Mouse (Mus musculus) forebrain, embryonic 14.5 days (tissue): Measurements from ENCODE around the gene Tsen54. TPM values are rescaled to one million over a fixed set of nuclear protein-coding genes. Genes with fewer than 3 reads are reported as not detected.
A peak's percentile ranks its signal among the peaks of the same experiment; 100 is the strongest.

Experiments used
- ATAC-seq: fragments of 200-750 bp; cut with Nextera tagmentation; 2 replicates; pipeline ENCODE4 v1.8.0; 2017; ENCODE audit warnings: mild to moderate bottlenecking, moderate library complexity
- DNase-seq: peaks from one replicate; pipeline ENCODE4 v3.0.0-alpha.2; 2015; ENCODE audit warnings: low spot score
- H3K27ac ChIP-seq: fragments of 300-500 bp; sonication (generic); 2 replicates; pipeline ENCODE4 v1.5.1; 2014; ENCODE audit warnings: low read depth, mild to moderate bottlenecking, control low read depth, low read length, moderate library complexity
- H3K27me3 ChIP-seq: fragments of 300-500 bp; sonication (generic); replicated peaks from 2 replicates; pipeline ENCODE4 v1.6.1; 2014; ENCODE audit warnings: low read length, control low read depth, mixed read lengths; ENCODE audit not compliant: control insufficient read depth, insufficient read depth
- H3K36me3 ChIP-seq: fragments of 300-500 bp; sonication (generic); 2 replicates; pipeline ENCODE4 v1.6.1; 2014; ENCODE audit warnings: low read length, control low read depth; ENCODE audit not compliant: control insufficient read depth, insufficient read depth
- H3K4me1 ChIP-seq: fragments of 300-500 bp; sonication (generic); 2 replicates; pipeline ENCODE4 v1.6.1; 2014; ENCODE audit warnings: antibody characterized with exemption, low read length, control low read depth; ENCODE audit not compliant: control insufficient read depth, insufficient read depth
- H3K4me2 ChIP-seq: fragments of 300-500 bp; sonication (generic); 2 replicates; pipeline ENCODE4 v1.6.1; 2014; ENCODE audit warnings: mild to moderate bottlenecking, control low read depth, low read length
- H3K4me3 ChIP-seq: fragments of 300-500 bp; sonication (generic); 2 replicates; pipeline ENCODE4 v1.5.1; 2014; ENCODE audit warnings: low read depth, low read length, control low read depth
- H3K9ac ChIP-seq: fragments of 300-500 bp; sonication (generic); 2 replicates; pipeline ENCODE4 v1.6.1; 2014; ENCODE audit warnings: mild to moderate bottlenecking, low read length, control low read depth, moderate library complexity
- H3K9me3 ChIP-seq: fragments of 300-500 bp; sonication (generic); replicated peaks from 2 replicates; pipeline ENCODE4 v1.6.1; 2016; ENCODE audit warnings: low read length, control low read depth, mixed read lengths; ENCODE audit not compliant: control insufficient read depth
- WGBS: fragments of 180-500 bp; shearing (Covaris S2); extraction: QIAGEN DNeasy Blood & Tissue Kit; methylation state at CpG from one replicate; pipeline ENCODE4 v1.1.7; 2014; 5-methylcytosine and 5-hydroxymethylcytosine counted together
- polyA plus RNA-seq: library from polyadenylated mRNA; unstranded; fragments of >200 nt; fragmentation: Nextera tagmentation; extraction: Ambion mirVana; gene quantifications from 2 replicates; pipeline ENCODE4 v1.2.1, GENCODE M21; 2014

Tsen54 gene
- polyA plus RNA-seq, 1 experiment from 2014 or later, result 15.2 TPM

DNA sequence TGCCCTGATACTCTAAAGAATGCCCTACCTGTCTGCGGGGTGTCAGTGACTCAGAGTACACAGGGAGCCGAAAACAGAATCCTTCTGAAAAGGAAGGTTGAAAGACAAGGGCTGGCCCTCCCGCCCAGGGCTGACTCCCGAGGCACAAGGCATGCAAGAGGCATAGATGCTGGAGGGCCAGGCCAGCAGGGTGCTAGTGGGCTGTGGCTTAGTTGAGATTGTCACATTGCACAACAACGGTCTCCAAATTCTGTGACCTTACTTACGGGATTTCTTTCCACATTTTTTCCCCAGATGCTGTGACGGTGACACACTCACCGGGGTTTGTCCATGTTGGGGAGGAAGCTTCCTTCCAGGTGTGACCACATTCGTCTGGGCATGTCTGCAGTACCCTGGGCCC is 37.6 kb upstream of the Tsen54 start:
- H3K27ac ChIP-seq, result no peak overlapping the region
- DNase-seq, result no peak
- H3K27me3 ChIP-seq, result no peaks in the 10 kb centered on the region
- ATAC-seq, result no peak
- H3K9ac ChIP-seq, result no peak overlapping the region
- peaks cover 29% of the 10 kb centered on the region for H3K4me1 ChIP-seq
- H3K36me3 ChIP-seq, result peaks cover 6% of the 10 kb centered on the region
- 35% methylated on average over 9 of the region's 9 CpGs for WGBS
- no peak overlapping the region for H3K4me2 ChIP-seq
- H3K9me3 ChIP-seq, result no peaks in the 10 kb centered on the region
- H3K4me3 ChIP-seq, result no peak overlapping the region

- 82% methylated on average over 17 of the region's 17 CpGs for WGBS
- DNase-seq (no peak), ATAC-seq (no peak)
- peaks cover 29% of the 10 kb centered on the region for H3K4me1 ChIP-seq
- no peaks in the 10 kb centered on the region for H3K9me3 ChIP-seq
- H3K36me3 ChIP-seq, result peaks cover 6% of the 10 kb centered on the region
- no peaks in the 10 kb centered on the region for H3K27me3 ChIP-seq
- H3K4me2 ChIP-seq, result no peak overlapping the region
- H3K4me3 ChIP-seq, result no peak overlapping the region
- no peak overlapping the region for H3K27ac ChIP-seq
- no peak overlapping the region for H3K9ac ChIP-seq
Measured at GRCm38 (mm10) chr11:115777487-115778335, 36.8 kb upstream of the Tsen54 start.

GRCm38 (mm10) chr11:115779038-115779571 is 35.4 kb upstream of the Tsen54 start:
- Histone ChIP-seq H3K4me3 (no peak overlapping the region), H3K27me3 (no peaks in the 10 kb centered on the region), H3K9ac (no peak overlapping the region), H3K9me3 (no peaks in the 10 kb centered on the region), H3K4me1 (peaks cover 29% of the 10 kb centered on the region), H3K4me2 (no peak overlapping the region), H3K36me3 (peaks cover 6% of the 10 kb centered on the region), H3K27ac (peak overlapping the region; percentile 68)
- WGBS, result 7% methylated on average over 9 of the region's 9 CpGs
- peak; percentile 65 for DNase-seq
- peak; percentile 49 for ATAC-seq

- Histone ChIP-seq H3K9me3 (no peaks in the 10 kb centered on the region), H3K4me3 (peak overlapping the region; percentile 8), H3K4me2 (peak overlapping the region; percentile 47), H3K27ac (peak overlapping the region; percentile 82), H3K9ac (peak overlapping the region; percentile 50), H3K27me3 (no peaks in the 10 kb centered on the region), H3K36me3 (peaks cover 6% of the 10 kb centered on the region), H3K4me1 (peaks cover 29% of the 10 kb centered on the region)
- DNase-seq, result peak; percentile 85
- peak; percentile 69 for ATAC-seq
- WGBS, result 6% methylated on average over 20 of the region's 20 CpGs
Measured at GRCm38 (mm10) chr11:115780141-115781070, 34.1 kb upstream of the Tsen54 start.

GRCm38 (mm10) chr11:115786473-115786872 is 28.1 kb upstream of the Tsen54 start:
- 0 out of 2 replicates have a peak overlapping the region, but pooled peaks have one; percentile 5 for H3K9ac ChIP-seq
- WGBS, result 78% methylated on average over 6 of the region's 6 CpGs
- H3K9me3 ChIP-seq, result no peaks in the 10 kb centered on the region
- H3K4me1 ChIP-seq, result no peaks in the 10 kb centered on the region
- H3K36me3 ChIP-seq, result peaks cover 44% of the 10 kb centered on the region
- no peak for ATAC-seq
- no peak overlapping the region for H3K4me3 ChIP-seq
- no peak for DNase-seq
- H3K27ac ChIP-seq, result no peak overlapping the region
- no peak overlapping the region for H3K4me2 ChIP-seq
- H3K27me3 ChIP-seq, result no peaks in the 10 kb centered on the region

- Histone ChIP-seq H3K4me3 (no peak overlapping the region), H3K4me1 (no peaks in the 10 kb centered on the region), H3K9ac (no peak overlapping the region), H3K36me3 (peaks cover 77% of the 10 kb centered on the region), H3K4me2 (no peak overlapping the region), H3K9me3 (no peaks in the 10 kb centered on the region), H3K27ac (no peak overlapping the region), H3K27me3 (no peaks in the 10 kb centered on the region)
- 93% methylated on average over 7 of the region's 7 CpGs for WGBS
- no peak for ATAC-seq
- no peak for DNase-seq
Measured at GRCm38 (mm10) chr11:115789787-115790186, 24.7 kb upstream of the Tsen54 start.

DNA sequence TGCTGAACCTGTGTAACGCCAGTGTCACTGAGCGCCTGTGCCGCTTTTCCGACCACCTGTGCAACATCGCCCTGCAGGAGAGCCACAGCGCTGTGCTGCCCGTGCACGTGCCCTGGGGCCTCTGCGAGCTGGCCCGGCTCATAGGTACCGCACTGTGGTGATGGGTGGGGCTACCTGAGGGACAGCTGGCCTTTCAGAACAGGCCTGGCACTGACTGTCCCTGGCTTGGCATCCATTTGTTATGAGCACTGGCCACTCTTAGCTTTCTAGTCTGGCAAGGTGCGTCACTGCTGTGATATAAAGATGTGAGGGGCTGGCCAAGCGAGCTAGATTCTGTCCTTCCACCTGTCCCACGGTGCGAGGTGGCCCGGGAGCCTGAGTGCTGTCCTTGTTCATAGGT is 22.6 kb upstream of the Tsen54 start:
- no peak for ATAC-seq
- Histone ChIP-seq H3K4me1 (no peaks in the 10 kb centered on the region), H3K4me2 (no peak overlapping the region), H3K9ac (no peak overlapping the region), H3K9me3 (no peaks in the 10 kb centered on the region), H3K36me3 (peaks cover 93% of the 10 kb centered on the region), H3K27me3 (no peaks in the 10 kb centered on the region), H3K27ac (no peak overlapping the region), H3K4me3 (no peak overlapping the region)
- WGBS, result 95% methylated on average over 16 of the region's 16 CpGs
- no peak for DNase-seq

DNA sequence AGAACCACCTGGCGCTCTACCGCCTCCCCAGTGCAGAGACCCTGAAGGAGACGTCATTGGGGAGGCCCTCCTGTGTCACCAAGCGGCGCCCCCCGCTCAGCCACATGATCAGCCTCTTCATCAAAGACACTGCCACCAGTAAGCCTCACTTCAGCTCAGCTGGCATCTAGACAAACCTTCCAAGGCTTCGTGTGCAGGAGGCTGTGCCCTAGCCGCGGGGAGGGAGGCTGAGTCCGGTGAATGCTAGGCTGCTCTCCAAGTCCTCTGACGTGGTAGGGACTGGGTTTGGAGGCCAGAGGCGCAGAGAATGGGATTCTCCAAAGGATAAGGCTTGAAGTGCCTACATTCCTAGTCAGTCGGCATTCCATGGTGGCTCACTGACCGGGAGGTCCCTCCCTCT is 22.2 kb upstream of the Tsen54 start:
- 84% methylated on average over 14 of the region's 14 CpGs for WGBS
- no peak overlapping the region for H3K4me2 ChIP-seq
- H3K36me3 ChIP-seq, result peaks cover 93% of the 10 kb centered on the region
- H3K27me3 ChIP-seq, result no peaks in the 10 kb centered on the region
- H3K4me3 ChIP-seq, result no peak overlapping the region
- H3K4me1 ChIP-seq, result no peaks in the 10 kb centered on the region
- H3K9ac ChIP-seq, result no peak overlapping the region
- no peak overlapping the region for H3K27ac ChIP-seq
- no peak for ATAC-seq
- DNase-seq, result no peak
- no peaks in the 10 kb centered on the region for H3K9me3 ChIP-seq
